Mouse (Mus musculus) layer of hippocampus, adult 9-10 months (tissue): ENCODE results near the gene 1700008O03Rik.

Source experiments
- DNase-seq: peaks from one replicate; pipeline ENCODE4 v3.0.0; 2022; ENCODE audit warnings: low spot score

The 1700008O03Rik gene

DNA sequence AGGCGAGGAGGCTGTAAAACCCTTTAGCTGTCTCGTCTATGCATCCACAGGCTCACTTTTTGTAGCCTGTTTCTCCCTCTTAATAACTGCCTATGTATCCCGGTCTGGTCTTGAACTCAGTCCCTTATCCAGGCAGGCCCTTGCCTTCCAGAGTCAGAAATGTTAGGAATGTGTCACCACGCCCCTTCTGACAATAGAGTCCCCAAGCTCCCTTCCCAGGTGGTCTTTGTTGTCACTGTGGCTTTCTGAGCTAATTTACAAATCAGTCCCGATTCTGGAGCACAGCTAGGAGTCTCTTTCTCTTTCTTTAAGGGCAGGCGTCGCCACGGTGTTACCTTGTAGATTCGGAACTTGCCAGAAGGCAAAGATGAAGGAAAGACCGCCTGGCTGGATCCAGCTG, 10.4 kb downstream of the 1700008O03Rik start:
- no peak for DNase-seq

DNA sequence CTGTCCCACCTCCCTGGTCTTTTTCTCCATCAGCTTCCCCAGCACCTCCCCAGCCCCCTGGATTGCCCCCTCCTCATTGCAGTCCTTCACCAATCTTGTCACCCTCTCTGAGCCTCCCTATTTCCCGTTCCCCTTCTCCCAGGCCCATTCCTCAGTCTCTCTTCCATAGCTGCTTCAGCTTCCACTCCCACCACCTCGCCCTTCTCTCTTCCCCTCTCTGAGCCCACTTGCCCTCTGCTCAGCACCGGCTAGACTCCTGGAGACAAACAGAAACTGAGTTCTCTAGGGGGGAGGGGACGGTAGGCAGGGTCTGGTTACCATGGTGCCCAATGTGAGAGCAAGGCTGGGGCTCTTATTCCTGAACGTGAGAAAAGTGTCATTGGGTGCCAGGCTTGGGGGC, 10.9 kb downstream of the 1700008O03Rik start:
- no peak for DNase-seq

GRCm38 (mm10) chr7:44373889-44374652, 11.5 kb downstream of the 1700008O03Rik start:
- DNase-seq, result peak; percentile 97

DNA sequence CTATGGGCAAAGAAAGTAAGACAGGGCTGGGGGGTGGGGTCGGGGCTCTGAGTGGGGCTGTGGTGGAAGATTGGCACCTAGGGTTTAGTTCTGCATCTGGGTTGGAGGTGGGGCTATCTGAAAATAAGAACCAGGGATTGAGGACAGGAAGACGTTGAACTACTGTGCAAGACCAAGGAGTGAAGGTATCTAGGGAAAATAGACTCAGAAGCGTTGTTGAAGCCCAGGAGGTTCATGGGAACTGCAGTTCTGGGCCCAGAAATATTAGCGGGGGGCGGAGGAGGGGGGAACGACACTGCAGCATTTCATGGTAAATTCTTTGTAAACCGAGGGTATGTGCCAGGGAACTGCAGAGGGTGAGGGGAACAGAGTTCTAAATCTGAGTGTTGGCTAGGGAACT, 12.2 kb downstream of the 1700008O03Rik start:
- DNase-seq, result no peak

GRCm38 (mm10) chr7:44372678-44373077, 12.9 kb downstream of the 1700008O03Rik start:
- no peak for DNase-seq

DNA sequence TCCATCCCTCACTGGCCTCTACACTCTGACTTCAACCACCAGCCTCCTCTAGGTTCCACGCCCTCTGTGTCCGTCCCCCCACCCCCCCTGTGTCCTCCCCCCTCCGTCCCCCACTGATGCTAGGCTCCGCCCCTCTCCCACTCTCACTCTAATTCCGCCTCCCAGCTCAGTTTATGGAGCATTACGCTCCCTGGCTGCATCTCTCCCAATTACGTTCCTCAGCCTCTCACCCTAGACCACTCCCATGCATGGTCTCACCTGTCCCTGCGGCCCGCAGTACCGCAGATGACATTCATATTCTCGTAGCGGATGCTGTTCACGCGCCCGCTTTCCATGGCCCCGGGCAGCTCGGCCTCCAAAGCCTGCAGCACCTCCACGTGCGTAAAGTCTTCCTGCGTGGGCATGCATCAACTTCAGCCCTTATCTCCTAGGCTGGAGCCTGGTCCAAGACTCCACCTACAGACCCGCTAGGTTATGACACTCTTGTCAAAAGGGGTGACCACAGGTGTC, 24.8 kb downstream of the 1700008O03Rik start:
- no peak for DNase-seq

GRCm38 (mm10) chr7:44359908-44360672, 25.5 kb downstream of the 1700008O03Rik start:
- peak; percentile 88 for DNase-seq

DNA sequence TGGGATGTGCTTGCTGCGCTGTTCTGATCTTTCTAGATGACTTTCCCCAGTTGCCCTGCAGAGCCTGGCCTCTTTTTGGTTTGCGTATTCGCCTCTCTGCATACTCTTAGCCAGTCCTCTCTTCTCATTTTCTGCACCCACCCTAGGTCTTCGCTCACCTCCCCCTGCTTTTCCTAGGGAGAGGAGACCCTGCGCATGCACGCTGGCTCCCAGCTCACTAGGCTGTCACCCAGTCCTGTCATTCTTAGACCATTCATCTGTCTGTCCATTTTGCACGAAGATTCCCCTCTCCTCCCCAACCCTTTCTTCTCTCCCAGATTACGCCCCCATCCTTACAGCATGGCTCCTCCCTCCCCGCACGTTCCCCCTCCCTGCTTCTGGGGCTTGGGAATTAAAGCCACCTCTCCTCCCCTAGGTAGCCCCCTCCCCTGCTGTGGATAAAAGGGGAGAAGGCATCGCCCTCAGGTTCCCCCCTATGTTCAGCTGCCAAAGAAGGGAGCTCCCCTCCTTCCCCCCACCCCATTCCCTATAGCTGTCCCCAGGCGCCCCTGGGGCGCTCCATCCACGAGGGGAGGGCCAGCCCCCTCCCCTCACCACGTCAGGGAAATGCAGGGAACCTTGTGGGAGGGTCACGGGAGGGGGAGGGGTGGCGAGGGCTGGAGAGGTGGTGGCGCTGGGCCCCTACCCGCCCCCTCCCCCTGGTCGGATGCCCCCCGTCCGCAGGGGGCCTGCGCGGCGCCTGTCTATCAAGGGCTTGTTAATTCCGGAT, 26.6 kb downstream of the 1700008O03Rik start:
- DNase-seq, result no peak

- no peak for DNase-seq
Observed at GRCm38 (mm10) chr7:44358012-44358411, 27.6 kb downstream of the 1700008O03Rik start.

DNA sequence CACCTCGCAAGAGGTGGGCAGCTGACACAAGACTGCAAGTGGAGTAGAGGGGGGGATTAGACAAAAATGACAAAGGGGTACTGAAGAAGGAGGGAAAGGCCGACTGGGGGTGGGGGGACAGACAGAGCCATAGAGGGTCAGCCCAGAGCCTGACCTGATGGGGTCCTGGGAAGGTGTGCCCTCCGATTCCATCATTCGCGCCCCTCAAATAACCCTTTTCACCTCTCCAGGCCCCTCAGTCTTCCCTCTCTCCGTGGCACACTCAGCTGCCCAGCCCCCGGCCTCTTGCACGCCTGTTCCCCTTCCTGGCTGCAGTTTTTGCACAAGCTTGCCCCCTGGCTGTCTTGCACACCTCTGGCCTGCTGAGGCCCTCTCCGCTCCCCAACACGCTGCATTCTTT, 28.1 kb downstream of the 1700008O03Rik start:
- DNase-seq, result no peak

- no peak for DNase-seq
Observed at GRCm38 (mm10) chr7:44356590-44357481, 28.8 kb downstream of the 1700008O03Rik start.

DNA sequence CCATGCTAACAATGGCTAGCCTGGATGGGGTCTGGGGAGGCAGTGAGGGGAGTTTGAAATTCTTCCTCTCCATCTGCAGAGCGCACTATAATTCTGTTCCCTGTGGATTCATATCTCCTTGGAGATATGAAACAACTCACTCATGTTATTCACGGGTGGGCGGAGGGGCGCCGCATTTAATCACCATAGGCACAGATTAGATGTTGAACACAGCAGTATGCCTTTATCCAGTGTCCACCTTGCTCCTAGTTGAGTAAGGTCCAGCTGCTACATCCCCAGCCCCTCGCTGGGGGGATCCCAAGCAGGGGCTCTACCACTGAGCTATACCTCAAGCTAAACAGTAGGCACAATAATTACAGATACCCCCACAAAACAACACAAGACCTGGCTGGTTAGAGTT, 30.2 kb downstream of the 1700008O03Rik start:
- no peak for DNase-seq

GRCm38 (mm10) chr7:44353601-44354340, 31.8 kb downstream of the 1700008O03Rik start:
- no peak for DNase-seq

GRCm38 (mm10) chr7:44352750-44353600, 32.6 kb downstream of the 1700008O03Rik start:
- no peak for DNase-seq

DNA sequence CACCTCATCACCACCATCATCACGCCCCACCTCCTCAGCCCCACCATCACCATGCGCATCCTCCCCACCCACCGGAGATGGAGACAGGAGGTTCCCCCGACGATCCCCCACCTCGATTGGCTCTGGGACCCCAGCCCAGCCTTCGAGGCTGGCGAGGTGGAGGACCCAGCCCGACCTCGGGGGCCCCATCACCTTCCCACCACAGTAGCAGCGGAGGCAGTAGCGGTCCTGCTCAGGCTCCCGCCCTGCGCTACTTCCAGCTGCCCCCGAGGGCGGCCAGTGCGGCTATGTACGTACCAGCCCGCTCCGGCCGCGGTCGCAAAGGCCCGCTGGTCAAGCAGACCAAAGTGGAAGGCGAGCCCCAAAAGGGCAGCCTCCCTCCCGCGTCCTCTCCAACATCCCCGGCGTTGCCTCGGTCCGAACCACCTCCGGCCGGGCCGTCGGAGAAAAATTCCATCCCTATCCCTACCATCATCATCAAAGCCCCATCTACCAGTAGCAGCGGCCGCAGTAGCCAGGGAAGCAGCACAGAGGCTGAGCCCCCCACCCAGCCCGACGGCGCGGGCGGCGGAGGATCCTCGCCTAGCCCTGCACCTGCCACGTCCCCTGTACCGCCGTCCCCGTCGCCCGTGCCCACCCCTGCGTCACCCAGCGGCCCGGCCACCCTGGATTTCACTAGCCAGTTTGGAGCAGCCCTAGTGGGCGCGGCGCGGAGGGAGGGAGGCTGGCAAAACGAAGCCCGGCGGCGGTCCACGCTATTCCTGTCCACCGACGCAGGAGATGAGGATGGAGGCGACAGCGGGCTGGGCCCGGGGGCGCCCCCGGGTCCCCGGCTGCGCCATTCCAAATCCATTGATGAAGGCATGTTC, 33.5 kb downstream of the 1700008O03Rik start:
- no peak for DNase-seq

- peak; percentile 96 for DNase-seq
Observed at GRCm38 (mm10) chr7:44350957-44351711, 34.5 kb downstream of the 1700008O03Rik start.

GRCm38 (mm10) chr7:44349043-44349442, 36.6 kb downstream of the 1700008O03Rik start:
- no peak for DNase-seq

GRCm38 (mm10) chr7:44344622-44345021, 41.0 kb downstream of the 1700008O03Rik start:
- no peak for DNase-seq
